Mouse (Mus musculus): Measurements from ENCODE around the gene Ppp2r5b. TPM values are rescaled to one million over a fixed set of nuclear protein-coding genes. Genes with fewer than 3 reads are reported as not detected.

Gene Ppp2r5b
- polyA plus RNA-seq, 1 experiment = 243 TPM

DNA sequence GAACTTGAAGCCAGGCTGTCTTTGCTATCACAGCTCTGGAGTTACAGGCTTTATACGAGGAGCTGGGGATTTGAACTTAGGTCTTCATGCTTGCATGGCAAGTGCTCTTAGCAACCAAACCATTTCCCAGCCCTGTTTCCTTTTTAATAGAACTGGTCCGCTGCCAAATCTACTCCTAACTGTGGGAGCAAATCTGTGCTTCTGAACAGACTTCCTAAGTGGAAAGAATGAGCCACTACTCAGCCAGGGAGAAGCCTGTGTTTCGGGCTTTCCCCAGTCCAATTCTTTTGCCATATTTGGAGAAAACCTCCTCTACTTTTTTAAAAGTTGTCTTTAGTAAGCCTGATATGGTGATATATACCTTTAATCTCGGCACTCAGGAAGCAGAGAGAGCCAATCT, 37.1 kb upstream of the Ppp2r5b start:
- no peak overlapping the region for H3K4me3 ChIP-seq (replicated peaks; ENCODE audit: insufficient read depth, low read depth, low read length)
- 75% methylated on average over 4 of the region's 4 CpGs for WGBS
- H3K27ac ChIP-seq (ENCODE audit: insufficient read depth, low read length) = no peak overlapping the region
- TF ChIP-seq CTCF (IDR thresholded peaks at IDR 0.05; ENCODE audit: borderline replicate concordance, insufficient read depth, low read depth, low read length) (no peak), POLR2A (IDR thresholded peaks at IDR 0.05; ENCODE audit: borderline replicate concordance, insufficient read depth, low read length) (no peak)
- H3K4me1 ChIP-seq (ENCODE audit: control insufficient read depth, insufficient read depth, low read length) = peaks cover 37% of the 10 kb centered on the region
- H3K27me3 ChIP-seq (ENCODE audit: control insufficient read depth, insufficient read depth, low read length) = no peaks in the 10 kb centered on the region
- DNase-seq = no peak

DNA sequence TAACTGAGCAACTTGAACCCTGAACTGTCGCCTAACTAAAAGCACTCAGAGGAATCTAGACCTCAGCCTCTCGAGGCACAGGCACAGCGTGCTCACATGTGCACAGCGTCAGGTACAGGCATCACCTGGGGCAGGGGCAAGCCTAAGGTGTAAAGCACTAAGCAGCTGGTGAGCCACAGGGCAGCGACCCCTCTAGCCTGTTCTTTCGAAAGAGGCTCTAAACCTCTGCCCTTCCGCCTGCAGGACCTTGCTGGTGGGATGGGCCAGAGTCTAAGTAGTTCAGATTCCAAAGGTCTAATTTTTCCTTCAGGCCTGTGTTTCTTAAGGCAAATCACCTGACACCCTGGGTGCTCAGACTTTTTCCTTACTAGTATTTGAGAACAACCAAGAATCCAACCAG, 36.4 kb upstream of the Ppp2r5b start:
- 90% methylated on average over 7 of the region's 7 CpGs for WGBS
- H3K27me3 ChIP-seq (ENCODE audit: control insufficient read depth, insufficient read depth, low read length) = no peaks in the 10 kb centered on the region
- H3K4me3 ChIP-seq (replicated peaks; ENCODE audit: insufficient read depth, low read depth, low read length) = no peak overlapping the region
- TF ChIP-seq POLR2A (IDR thresholded peaks at IDR 0.05; ENCODE audit: borderline replicate concordance, insufficient read depth, low read length) = no peak
- no peak for TF ChIP-seq CTCF (IDR thresholded peaks at IDR 0.05; ENCODE audit: borderline replicate concordance, insufficient read depth, low read depth, low read length)
- H3K4me1 ChIP-seq (ENCODE audit: control insufficient read depth, insufficient read depth, low read length) = peaks cover 42% of the 10 kb centered on the region
- no peak overlapping the region for H3K27ac ChIP-seq (ENCODE audit: insufficient read depth, low read length)
- DNase-seq = no peak

DNA sequence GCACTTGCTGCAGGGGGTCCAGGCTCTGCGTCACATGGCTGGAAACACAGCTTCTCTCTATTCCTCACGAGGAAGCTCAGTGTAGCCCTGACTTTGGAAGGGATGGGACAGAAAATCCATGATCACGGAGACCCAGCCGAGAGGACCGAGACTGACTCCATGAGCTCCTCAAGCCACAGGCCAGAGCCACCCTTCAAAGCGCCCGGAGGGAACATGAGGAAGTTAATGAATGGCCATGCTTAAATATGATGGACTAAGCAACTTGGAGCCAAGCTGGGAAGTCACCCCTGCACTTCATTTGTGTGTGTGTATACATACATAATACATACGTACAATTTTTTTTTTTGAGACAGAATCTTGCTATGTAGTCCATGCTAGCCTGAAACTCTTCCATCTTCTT, 35.5 kb upstream of the Ppp2r5b start:
- no peak overlapping the region for H3K27ac ChIP-seq (ENCODE audit: insufficient read depth, low read length)
- peaks cover 47% of the 10 kb centered on the region for H3K4me1 ChIP-seq (ENCODE audit: control insufficient read depth, insufficient read depth, low read length)
- TF ChIP-seq POLR2A (IDR thresholded peaks at IDR 0.05; ENCODE audit: borderline replicate concordance, insufficient read depth, low read length) = no peak
- TF ChIP-seq CTCF (IDR thresholded peaks at IDR 0.05; ENCODE audit: borderline replicate concordance, insufficient read depth, low read depth, low read length) = no peak
- H3K4me3 ChIP-seq (replicated peaks; ENCODE audit: insufficient read depth, low read depth, low read length) = no peak overlapping the region
- WGBS = 65% methylated on average over 8 of the region's 8 CpGs
- no peak for DNase-seq
- no peaks in the 10 kb centered on the region for H3K27me3 ChIP-seq (ENCODE audit: control insufficient read depth, insufficient read depth, low read length)

DNA sequence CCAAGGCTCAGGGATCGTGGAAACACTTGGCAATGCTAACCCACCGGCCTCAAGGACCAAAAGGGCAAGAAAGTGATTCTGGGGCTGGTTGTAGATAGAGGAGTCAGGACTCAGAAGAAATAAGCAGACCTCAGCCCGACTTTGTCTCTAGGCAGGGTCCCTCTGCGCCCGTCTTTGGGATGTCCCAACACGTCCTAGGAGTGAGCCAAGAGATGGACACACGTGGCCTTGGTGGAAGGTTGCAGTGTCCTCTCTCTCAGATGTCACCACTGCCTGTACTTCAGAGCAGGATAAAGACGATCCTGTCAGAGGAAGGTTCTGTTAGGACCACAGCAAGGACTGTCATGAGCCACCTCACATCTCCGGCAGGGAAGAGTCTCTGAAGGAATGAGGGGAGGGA, 35.0 kb upstream of the Ppp2r5b start:
- TF ChIP-seq POLR2A (IDR thresholded peaks at IDR 0.05; ENCODE audit: borderline replicate concordance, insufficient read depth, low read length) (no peak), CTCF (IDR thresholded peaks at IDR 0.05; ENCODE audit: borderline replicate concordance, insufficient read depth, low read depth, low read length) (no peak)
- 81% methylated on average over 9 of the region's 9 CpGs for WGBS
- H3K4me1 ChIP-seq (ENCODE audit: control insufficient read depth, insufficient read depth, low read length) = peaks cover 43% of the 10 kb centered on the region
- no peak for DNase-seq
- H3K4me3 ChIP-seq (replicated peaks; ENCODE audit: insufficient read depth, low read depth, low read length) = no peak overlapping the region
- H3K27ac ChIP-seq (ENCODE audit: insufficient read depth, low read length) = 0 out of 2 replicates have a peak overlapping the region, but pooled peaks have one; percentile 28
- no peaks in the 10 kb centered on the region for H3K27me3 ChIP-seq (ENCODE audit: control insufficient read depth, insufficient read depth, low read length)

DNA sequence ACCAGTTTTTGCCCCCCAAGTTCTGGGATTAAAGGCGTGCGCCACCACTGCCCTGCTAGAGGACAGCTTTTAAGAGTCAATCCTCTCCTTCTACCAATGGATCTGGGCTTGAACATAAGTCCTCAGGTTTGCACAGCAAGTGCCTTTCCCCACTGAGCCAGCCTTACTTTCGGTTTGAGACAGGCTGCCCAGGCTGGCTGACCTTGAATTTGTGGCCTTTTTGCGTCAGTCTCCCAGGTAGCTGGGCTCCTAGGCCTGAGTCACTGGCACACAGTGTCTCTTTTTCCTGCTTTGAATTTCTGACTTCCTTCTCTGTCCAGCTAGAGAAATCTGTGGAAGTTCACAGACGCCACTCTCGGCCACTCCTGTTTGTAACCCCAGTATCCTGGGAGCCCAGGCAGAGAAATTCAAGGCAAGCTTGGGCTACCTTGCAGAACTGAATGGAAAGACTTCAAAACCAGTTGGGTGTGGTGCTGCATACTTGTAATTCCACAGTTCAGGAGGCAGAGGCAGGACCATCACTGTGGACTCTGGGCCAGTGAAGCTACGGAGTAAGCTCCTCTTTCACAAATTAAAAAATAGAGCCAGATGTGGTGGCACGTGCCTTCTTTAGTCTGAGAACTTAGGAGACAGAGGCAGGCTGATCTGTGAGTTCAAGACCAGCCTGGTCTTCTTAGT, 34.3 kb upstream of the Ppp2r5b start:
- Histone ChIP-seq H3K4me1 (ENCODE audit: control insufficient read depth, insufficient read depth, low read length) (peaks cover 49% of the 10 kb centered on the region), H3K4me3 (replicated peaks; ENCODE audit: insufficient read depth, low read depth, low read length) (no peak overlapping the region), H3K27ac (ENCODE audit: insufficient read depth, low read length) (peak overlapping the region; percentile 10; the same call in 1 of the 2 replicates), H3K27me3 (ENCODE audit: control insufficient read depth, insufficient read depth, low read length) (no peaks in the 10 kb centered on the region)
- WGBS = 82% methylated on average over 8 of the region's 8 CpGs
- no peak for DNase-seq
- no peak for TF ChIP-seq CTCF (IDR thresholded peaks at IDR 0.05; ENCODE audit: borderline replicate concordance, insufficient read depth, low read depth, low read length)
- TF ChIP-seq POLR2A (IDR thresholded peaks at IDR 0.05; ENCODE audit: borderline replicate concordance, insufficient read depth, low read length) = no peak

DNA sequence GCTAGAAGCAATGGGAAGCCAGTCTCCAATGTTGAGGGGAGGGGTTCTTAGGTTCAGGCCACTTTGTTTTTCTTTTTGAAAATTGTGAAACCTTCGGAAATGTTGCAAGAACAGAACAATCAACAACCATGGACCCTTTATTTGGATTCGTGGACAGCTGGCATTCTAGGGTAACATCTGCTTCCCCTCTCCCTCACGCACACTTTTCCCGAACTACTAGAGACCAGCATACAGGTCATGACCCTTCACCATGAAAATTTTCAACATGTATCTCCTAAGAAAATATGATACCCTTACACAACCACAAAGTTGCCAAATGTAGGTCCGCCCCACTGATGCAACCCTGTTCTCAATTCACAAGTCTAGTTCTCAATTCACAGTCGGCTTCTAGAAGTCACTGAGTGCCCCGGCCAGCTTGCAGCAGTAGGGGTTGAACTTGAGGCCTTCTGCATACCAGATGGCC, 33.0 kb upstream of the Ppp2r5b start:
- H3K27me3 ChIP-seq (ENCODE audit: control insufficient read depth, insufficient read depth, low read length) = no peaks in the 10 kb centered on the region
- no peak for DNase-seq
- WGBS = 48% methylated on average over 7 of the region's 7 CpGs
- H3K4me1 ChIP-seq (ENCODE audit: control insufficient read depth, insufficient read depth, low read length) = peaks cover 53% of the 10 kb centered on the region
- no peak overlapping the region for H3K4me3 ChIP-seq (replicated peaks; ENCODE audit: insufficient read depth, low read depth, low read length)
- no peak for TF ChIP-seq POLR2A (IDR thresholded peaks at IDR 0.05; ENCODE audit: borderline replicate concordance, insufficient read depth, low read length)
- no peak for TF ChIP-seq CTCF (IDR thresholded peaks at IDR 0.05; ENCODE audit: borderline replicate concordance, insufficient read depth, low read depth, low read length)
- H3K27ac ChIP-seq (ENCODE audit: insufficient read depth, low read length) = peak overlapping the region; percentile 88; the same call in 1 of the 2 replicates

DNA sequence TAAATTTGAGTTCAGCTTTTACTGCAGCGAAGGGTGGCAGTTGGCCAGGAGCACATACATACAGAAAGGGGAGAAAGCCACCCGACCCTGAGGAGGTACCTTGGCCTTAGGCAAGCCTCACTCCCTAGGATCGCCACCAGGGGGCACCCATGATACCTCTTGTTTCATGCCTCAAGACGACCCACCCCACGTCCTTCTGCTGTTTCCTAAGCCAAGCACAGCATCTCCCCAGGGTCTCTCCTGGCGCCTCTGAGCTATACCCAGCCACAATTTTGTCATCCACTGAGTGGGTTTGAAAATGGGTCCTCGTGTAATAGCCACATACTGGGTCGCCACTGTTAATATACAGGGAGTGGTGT, 32.5 kb upstream of the Ppp2r5b start:
- Histone ChIP-seq H3K27ac (ENCODE audit: insufficient read depth, low read length) (peak overlapping the region; percentile 88), H3K4me3 (replicated peaks; ENCODE audit: insufficient read depth, low read depth, low read length) (no peak overlapping the region), H3K27me3 (ENCODE audit: control insufficient read depth, insufficient read depth, low read length) (no peaks in the 10 kb centered on the region), H3K4me1 (ENCODE audit: control insufficient read depth, insufficient read depth, low read length) (peaks cover 51% of the 10 kb centered on the region)
- WGBS = 4% methylated on average over 8 of the region's 8 CpGs
- peak; percentile 84 to 88 for DNase-seq
- TF ChIP-seq CTCF (IDR thresholded peaks at IDR 0.05; ENCODE audit: borderline replicate concordance, insufficient read depth, low read depth, low read length) (peak; percentile 90), POLR2A (IDR thresholded peaks at IDR 0.05; ENCODE audit: borderline replicate concordance, insufficient read depth, low read length) (no peak)
